ENCODE assay signal across 27 mouse cellular contexts in the genomic region with DNA sequence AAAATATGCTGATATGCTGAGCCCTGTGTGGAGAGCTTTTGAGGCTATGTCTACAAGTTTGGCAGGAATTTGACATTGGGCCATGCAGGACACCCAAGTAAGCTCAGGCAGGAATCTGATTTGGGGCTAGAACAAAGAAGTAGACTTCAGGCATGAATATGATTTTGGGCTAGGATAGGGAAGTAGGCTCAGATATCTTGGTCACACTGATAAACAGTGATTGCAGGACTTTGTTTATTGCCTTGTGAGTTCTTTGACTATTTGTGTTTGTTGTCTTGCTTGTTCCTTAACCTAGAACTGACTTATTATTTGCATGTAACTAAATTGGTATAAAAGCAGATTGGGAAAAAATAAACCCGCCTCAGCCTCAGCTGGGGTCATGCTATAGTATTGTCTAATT.
"Had no signal": no experiment of that assay in that cellular context is flagged by ENCODE, and none has a peak within 500 bp of the region (broad histone marks: within the 10 kb centered on the region; RNA-seq: fewer than 3 reads in every experiment).

No protein-coding gene starts in this region.

- DNase-seq: left cerebral cortex, postnatal 4 days; liver; liver, embryonic 13.5 days; liver, postnatal 0 days; lung, adult 18-20 months; lung, adult 2 months; lung, embryonic 14.5 days; lung, postnatal 10 days; lung, postnatal 14 days; lung, postnatal 36 days; lung, postnatal 4 days; midbrain, embryonic 14.5 days had no signal

- H3K9me3 ChIP-seq: limb, embryonic 10.5 days; limb, embryonic 12.5 days; limb, embryonic 13.5 days; limb, embryonic 15.5 days; liver, embryonic 12.5 days; liver, embryonic 13.5 days; liver, embryonic 15.5 days; lung, embryonic 15.5 days; megakaryocyte, embryonic 14.5 days; midbrain, embryonic 10.5 days; midbrain, embryonic 12.5 days; midbrain, embryonic 13.5 days; midbrain, embryonic 15.5 days had no signal

- H3K9ac ChIP-seq: limb, embryonic 12.5 days; limb, embryonic 13.5 days; limb, embryonic 15.5 days; liver, embryonic 12.5 days; liver, embryonic 13.5 days; liver, embryonic 14.5 days; liver, embryonic 15.5 days; liver, postnatal 0 days; lung, embryonic 14.5 days; lung, embryonic 15.5 days; midbrain, embryonic 12.5 days; midbrain, embryonic 13.5 days; midbrain, embryonic 15.5 days had no signal

- H3K27ac ChIP-seq: limb, embryonic 10.5 days; limb, embryonic 12.5 days; limb, embryonic 13.5 days; limb, embryonic 15.5 days; liver, embryonic 12.5 days; liver, embryonic 13.5 days; liver, embryonic 14.5 days; liver, embryonic 15.5 days; lung, embryonic 15.5 days; macrophage; midbrain, embryonic 10.5 days; midbrain, embryonic 12.5 days; midbrain, embryonic 13.5 days; midbrain, embryonic 15.5 days had no signal

- H3K27me3 ChIP-seq: limb, embryonic 12.5 days; limb, embryonic 13.5 days; limb, embryonic 15.5 days; liver, embryonic 12.5 days; liver, embryonic 13.5 days; liver, embryonic 15.5 days; lung, embryonic 15.5 days; megakaryocyte, embryonic 14.5 days; midbrain, embryonic 12.5 days; midbrain, embryonic 13.5 days; midbrain, embryonic 15.5 days had no signal

- H3K4me1 ChIP-seq: limb, embryonic 10.5 days; limb, embryonic 12.5 days; limb, embryonic 13.5 days; limb, embryonic 15.5 days; liver, embryonic 12.5 days; liver, embryonic 13.5 days; liver, embryonic 15.5 days; lung, embryonic 15.5 days; megakaryocyte, embryonic 14.5 days; midbrain, embryonic 10.5 days; midbrain, embryonic 12.5 days; midbrain, embryonic 13.5 days; midbrain, embryonic 15.5 days had no signal

- H3K4me3 ChIP-seq: limb, embryonic 10.5 days; limb, embryonic 12.5 days; limb, embryonic 13.5 days; limb, embryonic 15.5 days; liver, embryonic 12.5 days; liver, embryonic 13.5 days; liver, embryonic 15.5 days; lung, embryonic 15.5 days; megakaryocyte, embryonic 14.5 days; midbrain, embryonic 10.5 days; midbrain, embryonic 12.5 days; midbrain, embryonic 13.5 days; midbrain, embryonic 15.5 days; myocyte had no signal
